ENCODE assay signal across 23 mouse cellular contexts in genomic region chr1:33599698-33600097, GRCm38 (mm10).
DNase-seq lines count a peak whose midpoint lies in the region; ATAC-seq lines count a peak whose summit lies in the region.
"Had no signal": no experiment of that assay in that cellular context is flagged by ENCODE, and none has a peak within 500 bp of the region (broad histone marks: within the 10 kb centered on the region; RNA-seq: fewer than 3 reads in every experiment).

No protein-coding gene starts in this region.

- 0 out of 2 replicates have a peak, but pooled peaks cover 9% of the 10 kb centered on the region for H3K4me1 ChIP-seq in forebrain, embryonic 13.5 days
- H3K4me1 ChIP-seq in forebrain, embryonic 11.5 days (replicated peaks; ENCODE audit: control insufficient read depth, insufficient read depth, low read length), result no peaks in the 10 kb centered on the region
- no peaks in the 10 kb centered on the region for H3K4me1 ChIP-seq in hindbrain, embryonic 14.5 days (replicated peaks; ENCODE audit: control insufficient read depth, insufficient read depth, low read length)
- H3K4me1 ChIP-seq in hindbrain, embryonic 13.5 days (replicated peaks), result no peaks in the 10 kb centered on the region
- H3K4me1 ChIP-seq in midbrain, embryonic 11.5 days (ENCODE audit: control insufficient read depth, insufficient read depth, low read length), result 0 out of 2 replicates have a peak, but pooled peaks cover 5% of the 10 kb centered on the region
- no peaks in the 10 kb centered on the region for H3K4me1 ChIP-seq in midbrain, embryonic 15.5 days
- H3K4me1 ChIP-seq: heart, embryonic 12.5 days; heart, embryonic 15.5 days had no signal

- WGBS in forebrain, embryonic 13.5 days, result 79% methylated on average over 3 of the region's 3 CpGs
- WGBS in forebrain, embryonic 11.5 days, result 88% methylated on average over 3 of the region's 3 CpGs
- WGBS in hindbrain, embryonic 14.5 days, result 92% methylated on average over 3 of the region's 3 CpGs
- 88% methylated on average over 3 of the region's 3 CpGs for WGBS in hindbrain, embryonic 13.5 days
- WGBS in midbrain, embryonic 11.5 days, result 88% methylated on average over 3 of the region's 3 CpGs
- 95% methylated on average over 3 of the region's 3 CpGs for WGBS in midbrain, embryonic 15.5 days

- H3K4me2 ChIP-seq in forebrain, embryonic 13.5 days, result no peak overlapping the region
- H3K4me2 ChIP-seq in forebrain, embryonic 11.5 days (ENCODE audit: low read depth, low read length, severe bottlenecking), result no peak overlapping the region
- H3K4me2 ChIP-seq in hindbrain, embryonic 14.5 days (replicated peaks), result no peak overlapping the region
- H3K4me2 ChIP-seq in hindbrain, embryonic 13.5 days, result no peak overlapping the region
- no peak overlapping the region for H3K4me2 ChIP-seq in midbrain, embryonic 11.5 days
- H3K4me2 ChIP-seq in midbrain, embryonic 15.5 days, result no peak overlapping the region
- H3K4me2 ChIP-seq: heart, embryonic 12.5 days; heart, embryonic 15.5 days had no signal

- H3K36me3 ChIP-seq in forebrain, embryonic 13.5 days (ENCODE audit: poor library complexity, severe bottlenecking), result peaks cover 9% of the 10 kb centered on the region
- 0 out of 2 replicates have a peak, but pooled peaks cover 3% of the 10 kb centered on the region for H3K36me3 ChIP-seq in forebrain, embryonic 11.5 days (ENCODE audit: control insufficient read depth, insufficient read depth, low read length)
- no peaks in the 10 kb centered on the region for H3K36me3 ChIP-seq in hindbrain, embryonic 14.5 days (replicated peaks; ENCODE audit: control insufficient read depth, insufficient read depth)
- H3K36me3 ChIP-seq in hindbrain, embryonic 13.5 days, result 0 out of 2 replicates have a peak, but pooled peaks cover 4% of the 10 kb centered on the region
- no peaks in the 10 kb centered on the region for H3K36me3 ChIP-seq in midbrain, embryonic 11.5 days (ENCODE audit: control insufficient read depth, insufficient read depth, low read length)
- H3K36me3 ChIP-seq in midbrain, embryonic 15.5 days (replicated peaks), result no peaks in the 10 kb centered on the region
- H3K36me3 ChIP-seq: heart, embryonic 12.5 days had no signal

- 0 out of 2 replicates have a peak overlapping the region, but pooled peaks have one; percentile 8 for H3K27ac ChIP-seq in forebrain, embryonic 13.5 days
- no peak overlapping the region for H3K27ac ChIP-seq in forebrain, embryonic 11.5 days (ENCODE audit: low read depth, low read length)
- H3K27ac ChIP-seq in hindbrain, embryonic 14.5 days, result peak overlapping the region; percentile 2; the same call in 1 of the 2 replicates
- no peak overlapping the region for H3K27ac ChIP-seq in hindbrain, embryonic 13.5 days
- no peak overlapping the region for H3K27ac ChIP-seq in midbrain, embryonic 11.5 days (ENCODE audit: low read depth, low read length)
- H3K27ac ChIP-seq in midbrain, embryonic 15.5 days, result no peak overlapping the region
- H3K27ac ChIP-seq: heart, embryonic 15.5 days; hindbrain, embryonic 10.5 days; hindbrain, postnatal 0 days had no signal

- no peak overlapping the region for H3K9ac ChIP-seq in forebrain, embryonic 13.5 days
- H3K9ac ChIP-seq in forebrain, embryonic 11.5 days (ENCODE audit: low read length), result no peak overlapping the region
- no peak overlapping the region for H3K9ac ChIP-seq in hindbrain, embryonic 14.5 days
- no peak overlapping the region for H3K9ac ChIP-seq in hindbrain, embryonic 13.5 days
- no peak overlapping the region for H3K9ac ChIP-seq in midbrain, embryonic 11.5 days (ENCODE audit: low read length)
- H3K9ac ChIP-seq in midbrain, embryonic 15.5 days, result no peak overlapping the region
- H3K9ac ChIP-seq: heart, embryonic 12.5 days; heart, embryonic 15.5 days had no signal

- H3K4me3 ChIP-seq in forebrain, embryonic 13.5 days, result no peak overlapping the region
- H3K4me3 ChIP-seq in forebrain, embryonic 11.5 days (ENCODE audit: low read depth, low read length), result no peak overlapping the region
- H3K4me3 ChIP-seq in hindbrain, embryonic 14.5 days (replicated peaks; ENCODE audit: low read length), result no peak overlapping the region
- H3K4me3 ChIP-seq in hindbrain, embryonic 13.5 days, result no peak overlapping the region
- no peak overlapping the region for H3K4me3 ChIP-seq in midbrain, embryonic 11.5 days (ENCODE audit: low read depth, low read length)
- H3K4me3 ChIP-seq in midbrain, embryonic 15.5 days, result no peak overlapping the region
- H3K4me3 ChIP-seq: heart, embryonic 12.5 days; heart, embryonic 15.5 days; hindbrain, embryonic 10.5 days had no signal

- H3K9me3 ChIP-seq in forebrain, embryonic 13.5 days (replicated peaks), result peaks cover 10% of the 10 kb centered on the region
- no peaks in the 10 kb centered on the region for H3K9me3 ChIP-seq in forebrain, embryonic 11.5 days (ENCODE audit: control insufficient read depth, low read length)
- peaks cover 4% of the 10 kb centered on the region; the same call in 1 of the 2 replicates for H3K9me3 ChIP-seq in hindbrain, embryonic 14.5 days (ENCODE audit: control insufficient read depth, low read length)
- H3K9me3 ChIP-seq in hindbrain, embryonic 13.5 days, result peaks cover 6% of the 10 kb centered on the region
- peaks cover 3% of the 10 kb centered on the region; the same call in 1 of the 2 replicates for H3K9me3 ChIP-seq in midbrain, embryonic 11.5 days (ENCODE audit: control insufficient read depth, low read length)
- H3K9me3 ChIP-seq in midbrain, embryonic 15.5 days, result no peaks in the 10 kb centered on the region
- H3K9me3 ChIP-seq: heart, embryonic 12.5 days; heart, embryonic 15.5 days had no signal

- H3K27me3 ChIP-seq in forebrain, embryonic 13.5 days, result no peaks in the 10 kb centered on the region
- no peaks in the 10 kb centered on the region for H3K27me3 ChIP-seq in forebrain, embryonic 11.5 days (ENCODE audit: control insufficient read depth, insufficient read depth, low read length)
- no peaks in the 10 kb centered on the region for H3K27me3 ChIP-seq in hindbrain, embryonic 14.5 days (ENCODE audit: control insufficient read depth, insufficient read depth, low read length)
- no peaks in the 10 kb centered on the region for H3K27me3 ChIP-seq in hindbrain, embryonic 13.5 days
- no peaks in the 10 kb centered on the region for H3K27me3 ChIP-seq in midbrain, embryonic 11.5 days (ENCODE audit: control insufficient read depth, insufficient read depth, low read length)
- H3K27me3 ChIP-seq in midbrain, embryonic 15.5 days (replicated peaks), result no peaks in the 10 kb centered on the region
- H3K27me3 ChIP-seq: CH12.LX; heart, embryonic 12.5 days; heart, embryonic 15.5 days; Patski had no signal

- ATAC-seq in forebrain, embryonic 13.5 days, result peak; percentile 66
- no peak for ATAC-seq in forebrain, embryonic 11.5 days (replicated peaks; ENCODE audit: low FRiP score)
- no peak for ATAC-seq in hindbrain, embryonic 14.5 days (ENCODE audit: low FRiP score)
- no peak for ATAC-seq in hindbrain, embryonic 13.5 days (ENCODE audit: low FRiP score)
- ATAC-seq in midbrain, embryonic 11.5 days (ENCODE audit: low FRiP score), result no peak
- no peak for ATAC-seq in midbrain, embryonic 15.5 days (replicated peaks)
- ATAC-seq: inflammation-experienced regulatory T-cells, adult 6 months; intestine, embryonic 16.5 days; Patski had no signal

- DNase-seq in forebrain, embryonic 11.5 days (ENCODE audit: low spot score), result no peak
- no peak for DNase-seq in hindbrain, embryonic 14.5 days (ENCODE audit: low spot score)
- peak; percentile 35 for DNase-seq in midbrain, embryonic 11.5 days (ENCODE audit: low spot score, missing footprints)
- DNase-seq: adrenal gland, postnatal 10 days; B cell, adult 2 months; cerebellum, adult 18-20 months; cerebellum, adult 9-10 months; gastrocnemius, postnatal 25 days; heart, adult 18-20 months; heart, postnatal 10 days; heart, postnatal 36 days; kidney, adult 18-20 months had no signal

Comparison
In these comparisons a context has a peak if more than half of its experiments do, and no peak if none do; other contexts are left out.
1. H3K27ac ChIP-seq: peak in forebrain, embryonic 13.5 days (single experiment) and hindbrain, embryonic 14.5 days (single experiment); none in forebrain, embryonic 11.5 days (single experiment), hindbrain, embryonic 13.5 days (single experiment), midbrain, embryonic 11.5 days (single experiment) and midbrain, embryonic 15.5 days (single experiment).